ENCODE assay signal across 8 mouse cellular contexts in genomic region chr4:80517476-80518285, GRCm38 (mm10).
DNase-seq lines count a peak whose midpoint lies in the region; ATAC-seq and TF ChIP-seq lines count a peak whose summit lies in the region.

No protein-coding gene starts in this region.

- H3K36me3 ChIP-seq in heart, embryonic 14.5 days (ENCODE audit: control insufficient read depth, insufficient read depth, low read length) = no peaks in the 10 kb centered on the region
- no peaks in the 10 kb centered on the region for H3K36me3 ChIP-seq in liver, adult 2 months (ENCODE audit: control insufficient read depth, insufficient read depth, low read length)

- H3K27ac ChIP-seq in heart, embryonic 14.5 days (replicated peaks in 1 of 2; ENCODE audit: control insufficient read depth in 1 of 2, insufficient read depth in 1 of 2, low read depth in 2 of 2, low read length in 2 of 2) = no peak overlapping the region
- H3K27ac ChIP-seq in liver, adult 2 months (replicated peaks; ENCODE audit: insufficient read depth, low read depth, low read length) = no peak overlapping the region

- no peaks in the 10 kb centered on the region for H3K79me2 ChIP-seq in liver, adult 2 months (ENCODE audit: control insufficient read depth, insufficient read depth, low read length)

- no peaks in the 10 kb centered on the region for H3K27me3 ChIP-seq in heart, embryonic 14.5 days (ENCODE audit: control insufficient read depth, insufficient read depth, low read length)
- H3K27me3 ChIP-seq in liver, adult 2 months (ENCODE audit: control insufficient read depth, insufficient read depth, low read length) = no peaks in the 10 kb centered on the region

- DNase-seq in 3134 (ENCODE audit: extremely low read depth, insufficient read length, low spot score) = peak; percentile 3
- DNase-seq in WW6 (ENCODE audit: low read depth, low spot score) = peak; percentile 3
- peak; percentile 82 for DNase-seq in embryo, embryonic 10.5 days (ENCODE audit: low spot score)
- peak; percentile 47 for DNase-seq in kidney, postnatal 10 days
- peak; percentile 19 for DNase-seq in liver, adult 2 months (ENCODE audit: extremely low read depth, low read depth, low spot score)
- DNase-seq in right cerebral cortex, adult 18-20 months = peak; percentile 74
- no peak for DNase-seq in thymus, postnatal 10 days (ENCODE audit: low spot score in 2 of 2)

- 21% methylated on average over 12 of the region's 12 CpGs for WGBS in heart, embryonic 14.5 days
- 22% methylated on average over 12 of the region's 12 CpGs for WGBS in liver, adult 2 months

- H3K4me1 ChIP-seq in heart, embryonic 14.5 days (ENCODE audit: control insufficient read depth in 2 of 2, insufficient read depth in 2 of 2, low read length in 2 of 2) = peaks cover 0 to 3% of the 10 kb centered on the region in 2 experiments; a peak in 1 of 4 replicates
- H3K4me1 ChIP-seq in liver, adult 2 months (ENCODE audit: control insufficient read depth, insufficient read depth, low read length) = no peaks in the 10 kb centered on the region

- ATAC-seq in heart, embryonic 14.5 days (ENCODE audit: insufficient number of reproducible peaks, insufficient read depth, low FRiP score, low read depth) = peak; percentile 47; the same call in 1 of the 2 replicates

- TF ChIP-seq CTCF in liver, adult 2 months (IDR thresholded peaks at IDR 0.05; ENCODE audit: low read depth, low read length) = peak; percentile 31

- H3K9me3 ChIP-seq in heart, embryonic 14.5 days (ENCODE audit: control insufficient read depth, low read length) = no peaks in the 10 kb centered on the region

- no peak for TF ChIP-seq POLR2A in liver, adult 2 months (IDR thresholded peaks at IDR 0.05; ENCODE audit: extremely low read depth, insufficient read depth, low read length)

- H3K9ac ChIP-seq in heart, embryonic 14.5 days (ENCODE audit: low read length) = no peak overlapping the region
- no peak overlapping the region for H3K9ac ChIP-seq in liver, adult 2 months (ENCODE audit: low read depth, low read length)

- peak overlapping the region; percentile 27 for H3K4me2 ChIP-seq in heart, embryonic 14.5 days (ENCODE audit: low read length)

- H3K4me3 ChIP-seq in heart, embryonic 14.5 days (ENCODE audit: control insufficient read depth in 1 of 2, insufficient read depth in 1 of 2, low read depth in 1 of 2, low read length in 2 of 2) = no peak overlapping the region; a peak in 1 of 4 replicates
- no peak overlapping the region for H3K4me3 ChIP-seq in liver, adult 2 months (ENCODE audit: insufficient read depth, low read depth, low read length)

Comparison
In these comparisons a context has a peak if more than half of its experiments do, and no peak if none do; other contexts are left out.
1. DNase-seq: peak in 3134 (single experiment), WW6 (single experiment), embryo, embryonic 10.5 days (single experiment), kidney, postnatal 10 days (single experiment), liver, adult 2 months (single experiment) and right cerebral cortex, adult 18-20 months (single experiment); none in thymus, postnatal 10 days (0 of 2).